In genomic region chr5:33565886-33566285, GRCm38 (mm10) we compare ENCODE assay signal across 15 mouse cellular contexts.
"Had no signal": no experiment of that assay in that cellular context is flagged by ENCODE, and none has a peak within 500 bp of the region (broad histone marks: within the 10 kb centered on the region; RNA-seq: fewer than 3 reads in every experiment).

No protein-coding gene starts in this region.

- H3K4me3 ChIP-seq: kidney, embryonic 15.5 days; limb, embryonic 13.5 days; midbrain, embryonic 12.5 days; neural tube, embryonic 13.5 days had no signal

- H3K27me3 ChIP-seq: midbrain, embryonic 12.5 days; neural tube, embryonic 13.5 days had no signal

- H3K36me3 ChIP-seq: kidney, embryonic 15.5 days; limb, embryonic 13.5 days; midbrain, embryonic 12.5 days; neural tube, embryonic 13.5 days had no signal

- H3K27ac ChIP-seq: kidney, embryonic 15.5 days; limb, embryonic 13.5 days; liver, embryonic 14.5 days; midbrain, embryonic 12.5 days; neural tube, embryonic 13.5 days had no signal

- H3K4me2 ChIP-seq: kidney, embryonic 15.5 days; limb, embryonic 13.5 days; midbrain, embryonic 12.5 days; neural tube, embryonic 13.5 days had no signal

- H3K9ac ChIP-seq: kidney, embryonic 15.5 days; limb, embryonic 13.5 days; liver, embryonic 14.5 days; midbrain, embryonic 12.5 days; neural tube, embryonic 13.5 days had no signal

- H3K9me3 ChIP-seq: kidney, embryonic 15.5 days; limb, embryonic 13.5 days; midbrain, embryonic 12.5 days; neural tube, embryonic 13.5 days had no signal

- DNase-seq: kidney, adult 2 months; kidney, postnatal 14 days; left cerebral cortex, postnatal 4 days; lung, adult 18-20 months; lung, postnatal 14 days; right cerebral cortex, adult 18-20 months; right cerebral cortex, postnatal 25 days; thymus, adult 18-20 months; thymus, postnatal 14 days had no signal

- ATAC-seq: midbrain, embryonic 16.5 days had no signal

- H3K4me1 ChIP-seq: kidney, embryonic 15.5 days; limb, embryonic 13.5 days; midbrain, embryonic 12.5 days; neural tube, embryonic 13.5 days had no signal
